Mouse (Mus musculus): ENCODE measurements around the gene Ubqln5.

The Ubqln5 gene

GRCm38 (mm10) chr7:104129726-104130125 lies at the start of gene Ubqln5:
Gene Ubqln5 (minus strand): TSS chr7:104129826.
- no peak for DNase-seq (ENCODE audit: low read depth, low spot score)

- no peak for DNase-seq (ENCODE audit: low read depth, low spot score)
Measured at GRCm38 (mm10) chr7:104179074-104179473, 49.4 kb upstream of the Ubqln5 start.

GRCm38 (mm10) chr7:104178422-104179054 lies 48.9 kb upstream of the Ubqln5 start:
- DNase-seq (ENCODE audit: low read depth, low spot score): no peak

GRCm38 (mm10) chr7:104175085-104175484 lies 45.5 kb upstream of the Ubqln5 start:
- no peak for DNase-seq (ENCODE audit: low read depth, low spot score)

GRCm38 (mm10) chr7:104169634-104170204 lies 40.1 kb upstream of the Ubqln5 start:
- no peak for DNase-seq (ENCODE audit: low read depth, low spot score)

- DNase-seq (ENCODE audit: low read depth, low spot score): no peak
Measured at GRCm38 (mm10) chr7:104167105-104167504, 37.5 kb upstream of the Ubqln5 start.

GRCm38 (mm10) chr7:104150456-104150855 lies 20.8 kb upstream of the Ubqln5 start, which contains the start of gene Ubqlnl:
Gene Ubqlnl (minus strand): TSS chr7:104150556.
- no peak for DNase-seq (ENCODE audit: low read depth, low spot score)

GRCm38 (mm10) chr7:104143179-104143578 lies 13.6 kb upstream of the Ubqln5 start, which contains the start of gene Ubqln3:
Gene Ubqln3 (minus strand): TSS chr7:104143279.
- no peak for DNase-seq (ENCODE audit: low read depth, low spot score)

- DNase-seq (ENCODE audit: low read depth, low spot score): no peak
Measured at GRCm38 (mm10) chr7:104137305-104137704, 7.7 kb upstream of the Ubqln5 start, which contains the start of gene Olfr643. Gene Olfr643 (minus strand): TSS chr7:104137405.

- no peak for DNase-seq (ENCODE audit: low read depth, low spot score)
Measured at GRCm38 (mm10) chr7:104104757-104104972, 25.0 kb downstream of the Ubqln5 start, which contains the start of gene Olfr646. Gene Olfr646 (plus strand): TSS chr7:104104873.

- DNase-seq (ENCODE audit: low read depth, low spot score): no peak
Measured at GRCm38 (mm10) chr7:104103913-104104756, 25.5 kb downstream of the Ubqln5 start.

GRCm38 (mm10) chr7:104085365-104085764 lies 44.3 kb downstream of the Ubqln5 start, which contains the start of gene Olfr645:
Gene Olfr645 (minus strand): TSS chr7:104085465.
- no peak for DNase-seq (ENCODE audit: low read depth, low spot score)

All from retina, adult 2 months (tissue).